Mouse (Mus musculus): ENCODE data around the gene Akap11.

DNA sequence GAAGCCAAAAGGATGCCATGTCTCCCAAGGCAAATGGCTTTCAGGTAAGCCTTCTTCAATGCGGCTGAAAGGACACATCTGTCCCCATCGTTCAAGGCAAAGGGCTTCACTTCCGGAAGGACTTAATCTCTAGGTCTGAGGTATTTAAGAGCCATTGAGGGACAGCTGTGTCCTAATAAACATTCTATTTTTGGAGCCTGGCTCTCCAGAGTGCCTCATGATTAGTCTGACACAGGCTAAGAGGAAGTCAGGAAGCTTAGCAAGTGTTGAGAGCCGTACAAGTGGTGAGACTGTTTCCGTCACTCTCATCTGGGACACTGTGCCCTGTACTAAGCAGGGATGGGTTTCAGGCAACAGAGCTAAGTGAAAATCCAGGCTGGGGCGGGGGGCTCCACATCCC is 12.2 kb upstream of the Akap11 start:
- TF ChIP-seq POLR2A (IDR thresholded peaks at IDR 0.05; ENCODE audit: low read depth, low read length) (no peak), ELF1 (IDR thresholded peaks at IDR 0.05; ENCODE audit: low read depth, low read length) (no peak), CTCF (conservative IDR thresholded peaks at IDR 0.05 in 1 of 2, IDR thresholded peaks at IDR 0.05 in 1 of 2; ENCODE audit: low read depth in 2 of 2, low read length in 2 of 2) (no peak), CHD1 (IDR thresholded peaks at IDR 0.05; ENCODE audit: low read depth, low read length) (no peak), ZKSCAN1 (IDR thresholded peaks at IDR 0.05; ENCODE audit: borderline replicate concordance, low read depth, low read length) (no peak), UBTF (IDR thresholded peaks at IDR 0.05; ENCODE audit: low read depth, low read length) (no peak), MAZ (IDR thresholded peaks at IDR 0.05; ENCODE audit: low read depth, low read length) (no peak), EP300 (IDR thresholded peaks at IDR 0.05; ENCODE audit: low read length) (no peak), MAX (IDR thresholded peaks at IDR 0.05; ENCODE audit: low read length) (no peak), RCOR1 (conservative IDR thresholded peaks at IDR 0.05; ENCODE audit: low read depth, low read length) (no peak)
